Mouse (Mus musculus) kidney, adult 2 months (tissue): ENCODE data around the gene Slirp. TPM values are rescaled to one million over a fixed set of nuclear protein-coding genes. Genes with fewer than 3 reads are reported as not detected.
A peak's percentile ranks its signal among the peaks of the same experiment; 100 is the strongest.

Experiments used
- DNase-seq: peaks from one replicate; pipeline ENCODE4 v3.0.0; 2021
- H3K27ac ChIP-seq: fragments of 200-500 bp; 2 replicates; pipeline ENCODE4 v1.5.1; 2012; ENCODE audit warnings: low read depth, low read length, control low read depth, inconsistent platforms; ENCODE audit not compliant: insufficient read depth
- H3K27me3 ChIP-seq: fragments of 200-500 bp; replicated peaks from 2 replicates; pipeline ENCODE4 v1.6.1; 2012; ENCODE audit warnings: mild to moderate bottlenecking, moderate library complexity, low read length, inconsistent platforms; ENCODE audit not compliant: control insufficient read depth, insufficient read depth
- H3K36me3 ChIP-seq: fragments of 200-500 bp; 2 replicates; pipeline ENCODE4 v1.6.1; 2012; ENCODE audit warnings: mild to moderate bottlenecking, moderate library complexity, low read length, inconsistent platforms; ENCODE audit not compliant: control insufficient read depth, insufficient read depth
- H3K4me1 ChIP-seq: fragments of 200-500 bp; 2 replicates; pipeline ENCODE4 v1.6.1; 2011; ENCODE audit warnings: low read length; ENCODE audit not compliant: control insufficient read depth, insufficient read depth
- H3K4me3 ChIP-seq: fragments of 200-500 bp; 2 replicates; pipeline ENCODE4 v1.5.1; 2011; ENCODE audit warnings: mild to moderate bottlenecking, low read depth, low read length, control low read depth; ENCODE audit not compliant: insufficient read depth
- CTCF ChIP-seq: fragments of 200-500 bp; conservative IDR thresholded peaks from 2 replicates; pipeline ENCODE4 v1.5.1; 2011; ENCODE audit warnings: low read depth, mild to moderate bottlenecking, control low read depth, low read length, moderate library complexity, mixed read lengths; ENCODE audit not compliant: insufficient read depth, insufficient read length
- POLR2A ChIP-seq: fragments of 200-500 bp; IDR thresholded peaks from one replicate; pipeline ENCODE4 v1.6.1; 2011; ENCODE audit warnings: low read depth, low read length, control low read depth
- whole genome bisulfite sequencing: fragments of 180-500 bp; shearing (Covaris S2); methylation state at CpG from one replicate; pipeline ENCODE4 v1.1.7; 2018; 5-methylcytosine and 5-hydroxymethylcytosine counted together
- polyA plus RNA-seq: library from polyadenylated mRNA; depleted of rRNA; stranded (reverse); fragments of >200 nt; gene quantifications from 2 replicates; pipeline ENCODE4 v1.2.3, GENCODE M21; 2012

Gene Slirp
- polyA plus RNA-seq, 1 experiment = 40.0 TPM

- Histone ChIP-seq H3K4me3 (no peak overlapping the region), H3K27me3 (no peaks in the 10 kb centered on the region), H3K4me1 (peaks cover 12% of the 10 kb centered on the region; the same call in 1 of the 2 replicates), H3K36me3 (no peaks in the 10 kb centered on the region), H3K27ac (no peak overlapping the region)
- 78% methylated on average over 3 of the region's 3 CpGs for WGBS
- TF ChIP-seq POLR2A (no peak), CTCF (no peak)
- no peak for DNase-seq
These were observed 38.0 kb upstream of the Slirp start for GRCm38 (mm10) chr12:87405721-87406120.

- Histone ChIP-seq H3K27me3 (no peaks in the 10 kb centered on the region), H3K4me1 (peaks cover 10% of the 10 kb centered on the region; the same call in 1 of the 2 replicates), H3K4me3 (peak overlapping the region; percentile 22), H3K27ac (peak overlapping the region; percentile 6), H3K36me3 (no peaks in the 10 kb centered on the region)
- 20% methylated on average over 21 of the region's 21 CpGs for WGBS
- TF ChIP-seq POLR2A = no peak
- TF ChIP-seq CTCF = no peak
- DNase-seq = peak; percentile 74
These were observed 35.7 kb upstream of the Slirp start for GRCm38 (mm10) chr12:87407869-87408605.

- no peak for DNase-seq
- Histone ChIP-seq H3K4me3 (no peak overlapping the region), H3K4me1 (peaks cover 10% of the 10 kb centered on the region; the same call in 1 of the 2 replicates), H3K36me3 (no peaks in the 10 kb centered on the region), H3K27ac (no peak overlapping the region), H3K27me3 (no peaks in the 10 kb centered on the region)
- TF ChIP-seq CTCF (no peak), POLR2A (no peak)
- WGBS = 91% methylated on average over 4 of the region's 4 CpGs
These were observed 34.6 kb upstream of the Slirp start for GRCm38 (mm10) chr12:87409123-87409522.

- Histone ChIP-seq H3K27ac (no peak overlapping the region), H3K4me3 (no peak overlapping the region), H3K27me3 (no peaks in the 10 kb centered on the region), H3K4me1 (peaks cover 10% of the 10 kb centered on the region; the same call in 1 of the 2 replicates), H3K36me3 (no peaks in the 10 kb centered on the region)
- TF ChIP-seq CTCF (no peak), POLR2A (no peak)
- no peak for DNase-seq
- 41% methylated on average over 7 of the region's 7 CpGs for whole genome bisulfite sequencing
These were observed 32.7 kb upstream of the Slirp start for GRCm38 (mm10) chr12:87410999-87411398.

- WGBS = 20% methylated on average over 4 of the region's 4 CpGs
- no peak overlapping the region for H3K27ac ChIP-seq
- no peak overlapping the region for H3K4me3 ChIP-seq
- H3K27me3 ChIP-seq = no peaks in the 10 kb centered on the region
- peak; percentile 73 for DNase-seq
- no peaks in the 10 kb centered on the region for H3K36me3 ChIP-seq
- H3K4me1 ChIP-seq = peaks cover 2% of the 10 kb centered on the region; the same call in 1 of the 2 replicates
- TF ChIP-seq POLR2A = no peak
- peak; percentile 94 for TF ChIP-seq CTCF
These were observed 30.4 kb upstream of the Slirp start for GRCm38 (mm10) chr12:87413179-87413790.

GRCm38 (mm10) chr12:87415358-87415757, 28.3 kb upstream of the Slirp start:
- WGBS = 76% methylated on average over 4 of the region's 4 CpGs
- Histone ChIP-seq H3K4me1 (no peaks in the 10 kb centered on the region), H3K4me3 (no peak overlapping the region), H3K27ac (no peak overlapping the region), H3K27me3 (no peaks in the 10 kb centered on the region), H3K36me3 (no peaks in the 10 kb centered on the region)
- no peak for DNase-seq
- TF ChIP-seq POLR2A (no peak), CTCF (no peak)

- no peak overlapping the region for H3K4me3 ChIP-seq
- H3K27me3 ChIP-seq = no peaks in the 10 kb centered on the region
- H3K4me1 ChIP-seq = no peaks in the 10 kb centered on the region
- TF ChIP-seq CTCF = peak; percentile 98; the same call in 1 of the 2 replicates
- TF ChIP-seq POLR2A = no peak
- DNase-seq = peak; percentile 75
- WGBS = 31% methylated on average over 7 of the region's 7 CpGs
- no peaks in the 10 kb centered on the region for H3K36me3 ChIP-seq
- no peak overlapping the region for H3K27ac ChIP-seq
These were observed 27.0 kb upstream of the Slirp start for GRCm38 (mm10) chr12:87416690-87417089.
